Mouse (Mus musculus) midbrain, embryonic 12.5 days (tissue): ENCODE measurements around the gene Ifrd2. TPM values are rescaled to one million over a fixed set of nuclear protein-coding genes. Genes with fewer than 3 reads are reported as not detected.

Experiments used
- ATAC-seq: fragments of 200-750 bp; cut with Nextera tagmentation; 2 replicates; pipeline ENCODE4 v1.8.0; 2017; ENCODE audit warnings: low read depth, moderate TSS enrichment, moderate library complexity; ENCODE audit not compliant: low FRiP score
- H3K27ac ChIP-seq: fragments of 300-500 bp; sonication (generic); replicated peaks from 2 replicates; pipeline ENCODE4 v1.5.1; 2016; ENCODE audit warnings: mild to moderate bottlenecking
- H3K27me3 ChIP-seq: fragments of 300-500 bp; sonication (generic); 2 replicates; pipeline ENCODE4 v1.6.1; 2016; ENCODE audit warnings: mild to moderate bottlenecking
- H3K36me3 ChIP-seq: fragments of 300-500 bp; sonication (generic); 2 replicates; pipeline ENCODE4 v1.6.1; 2016
- H3K4me1 ChIP-seq: fragments of 300-500 bp; sonication (generic); 2 replicates; pipeline ENCODE4 v1.6.1; 2016
- H3K4me2 ChIP-seq: fragments of 300-500 bp; sonication (generic); replicated peaks from 2 replicates; pipeline ENCODE4 v1.6.1; 2016; ENCODE audit warnings: mild to moderate bottlenecking, moderate library complexity
- H3K4me3 ChIP-seq: fragments of 300-500 bp; sonication (generic); 2 replicates; pipeline ENCODE4 v1.5.1; 2016; ENCODE audit warnings: mild to moderate bottlenecking
- H3K9ac ChIP-seq: fragments of 300-500 bp; sonication (generic); replicated peaks from 2 replicates; pipeline ENCODE4 v1.6.1; 2016; ENCODE audit warnings: mild to moderate bottlenecking, moderate library complexity
- H3K9me3 ChIP-seq: fragments of 300-500 bp; sonication (generic); 2 replicates; pipeline ENCODE4 v1.6.1; 2016; ENCODE audit warnings: mild to moderate bottlenecking
- WGBS: fragments of 180-500 bp; shearing (Covaris S2); methylation state at CpG from one replicate; pipeline ENCODE4 v1.1.7; 2016; 5-methylcytosine and 5-hydroxymethylcytosine counted together
- polyA plus RNA-seq: library from polyadenylated mRNA; unstranded; fragments of >200 nt; fragmentation: Nextera tagmentation; extraction: Ambion mirVana; gene quantifications from 2 replicates; pipeline ENCODE4 v1.2.1, GENCODE M21; 2016

Ifrd2 gene
- polyA plus RNA-seq, 1 experiment from 2014 or later = 20.1 TPM

- 95% methylated on average over 12 of the region's 12 CpGs for WGBS
- no peak for ATAC-seq
- H3K4me1 ChIP-seq = peaks cover 40% of the 10 kb centered on the region
These were observed 42.7 kb upstream of the Ifrd2 start for GRCm38 (mm10) chr9:107544729-107545128.

GRCm38 (mm10) chr9:107545199-107545598 lies 42.2 kb upstream of the Ifrd2 start:
- no peak overlapping the region for H3K27ac ChIP-seq
- peaks cover 40% of the 10 kb centered on the region for H3K4me1 ChIP-seq
- H3K9me3 ChIP-seq = no peaks in the 10 kb centered on the region
- no peak for ATAC-seq
- no peak overlapping the region for H3K4me3 ChIP-seq
- peaks cover 23% of the 10 kb centered on the region for H3K36me3 ChIP-seq
- peaks cover 29% of the 10 kb centered on the region for H3K27me3 ChIP-seq
- H3K9ac ChIP-seq = no peak overlapping the region
- WGBS = 88% methylated on average over 10 of the region's 10 CpGs
- no peak overlapping the region for H3K4me2 ChIP-seq

More at GRCm38 (mm10) chr9:107544729-107545128, 42.7 kb upstream of the Ifrd2 start:
- H3K36me3 ChIP-seq = peaks cover 28% of the 10 kb centered on the region
- H3K4me3 ChIP-seq = no peak overlapping the region
- no peak overlapping the region for H3K9ac ChIP-seq
- no peak overlapping the region for H3K27ac ChIP-seq
- no peak overlapping the region for H3K4me2 ChIP-seq
- H3K27me3 ChIP-seq = peaks cover 25% of the 10 kb centered on the region
- H3K9me3 ChIP-seq = no peaks in the 10 kb centered on the region

GRCm38 (mm10) chr9:107545602-107546001 lies 41.8 kb upstream of the Ifrd2 start:
- Histone ChIP-seq H3K4me1 (peaks cover 39% of the 10 kb centered on the region), H3K27me3 (peaks cover 33% of the 10 kb centered on the region), H3K4me3 (no peak overlapping the region), H3K4me2 (no peak overlapping the region), H3K9ac (no peak overlapping the region), H3K9me3 (no peaks in the 10 kb centered on the region), H3K36me3 (peaks cover 22% of the 10 kb centered on the region), H3K27ac (no peak overlapping the region)
- ATAC-seq = no peak
- 12% methylated on average over 3 of the region's 3 CpGs for WGBS

DNA sequence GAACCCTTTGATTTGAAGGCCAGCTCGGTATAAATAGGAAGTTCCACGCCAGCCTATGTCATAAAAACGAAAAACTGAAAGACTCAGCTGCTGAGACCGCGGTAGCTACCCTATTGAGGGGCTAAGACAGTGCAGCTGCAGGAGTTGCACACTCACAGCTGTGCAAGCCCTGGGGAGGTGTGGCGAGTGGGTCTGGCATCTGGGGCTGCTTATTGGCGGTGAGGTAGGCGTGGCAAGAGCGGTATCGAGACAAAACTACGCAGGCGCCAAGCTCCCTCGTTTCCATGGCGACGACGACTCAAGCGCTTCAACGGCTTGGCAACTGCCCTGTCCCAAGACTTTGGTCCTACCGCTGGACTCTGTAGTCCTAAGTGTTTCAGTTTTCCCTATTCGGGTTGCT lies 40.4 kb upstream of the Ifrd2 start, which contains the start of gene Zmynd10:
TSS of gene Zmynd10 (plus strand) at position 273 of the 400 bp plus-strand sequence.
- Histone ChIP-seq H3K4me1 (peaks cover 44% of the 10 kb centered on the region), H3K27me3 (peaks cover 48% of the 10 kb centered on the region), H3K36me3 (peaks cover 22% of the 10 kb centered on the region), H3K4me2 (peak within 1 kb of the TSS; percentile 47), H3K4me3 (peak within 1 kb of the TSS; percentile 22; the same call in 1 of the 2 replicates), H3K9ac (peak within 1 kb of the TSS; percentile 41; the same call in 1 of the 2 replicates), H3K27ac (peak within 1 kb of the TSS; percentile 35; the same call in 1 of the 2 replicates), H3K9me3 (no peaks in the 10 kb centered on the region)
- ATAC-seq = peak; percentile 70
- 3% methylated on average over 20 of the region's 20 CpGs for WGBS

- Histone ChIP-seq H3K27me3 (peaks cover 57% of the 10 kb centered on the region), H3K36me3 (peaks cover 22% of the 10 kb centered on the region), H3K4me3 (no peak overlapping the region), H3K9ac (no peak overlapping the region), H3K27ac (no peak overlapping the region), H3K4me1 (peaks cover 44% of the 10 kb centered on the region), H3K9me3 (no peaks in the 10 kb centered on the region), H3K4me2 (no peak overlapping the region)
- 82% methylated on average over 5 of the region's 5 CpGs for WGBS
- ATAC-seq = no peak
These were observed 39.5 kb upstream of the Ifrd2 start for GRCm38 (mm10) chr9:107547957-107548356.

GRCm38 (mm10) chr9:107548820-107549219 lies 38.6 kb upstream of the Ifrd2 start:
- Histone ChIP-seq H3K27me3 (peaks cover 64% of the 10 kb centered on the region), H3K4me2 (no peak overlapping the region), H3K27ac (no peak overlapping the region), H3K4me1 (peaks cover 50% of the 10 kb centered on the region), H3K4me3 (no peak overlapping the region), H3K36me3 (peaks cover 16% of the 10 kb centered on the region), H3K9me3 (no peaks in the 10 kb centered on the region), H3K9ac (no peak overlapping the region)
- WGBS = 93% methylated on average over 10 of the region's 10 CpGs
- no peak for ATAC-seq

- ATAC-seq = no peak
- Histone ChIP-seq H3K4me3 (no peak overlapping the region), H3K4me2 (no peak overlapping the region), H3K27me3 (peaks cover 64% of the 10 kb centered on the region), H3K9ac (no peak overlapping the region), H3K27ac (no peak overlapping the region), H3K36me3 (peaks cover 9% of the 10 kb centered on the region), H3K9me3 (no peaks in the 10 kb centered on the region), H3K4me1 (peaks cover 51% of the 10 kb centered on the region)
- 87% methylated on average over 20 of the region's 20 CpGs for WGBS
These were observed 38.0 kb upstream of the Ifrd2 start for GRCm38 (mm10) chr9:107549297-107550074.

GRCm38 (mm10) chr9:107550491-107551116 lies 36.8 kb upstream of the Ifrd2 start:
- Histone ChIP-seq H3K9me3 (no peaks in the 10 kb centered on the region), H3K4me2 (peak overlapping the region; percentile 58), H3K4me3 (peak overlapping the region; percentile 36), H3K4me1 (peaks cover 57% of the 10 kb centered on the region), H3K27me3 (peaks cover 64% of the 10 kb centered on the region), H3K9ac (0 out of 2 replicates have a peak overlapping the region, but pooled peaks have one; percentile 54), H3K36me3 (no peaks in the 10 kb centered on the region), H3K27ac (no peak overlapping the region)
- WGBS = 25% methylated on average over 23 of the region's 23 CpGs
- ATAC-seq = no peak

DNA sequence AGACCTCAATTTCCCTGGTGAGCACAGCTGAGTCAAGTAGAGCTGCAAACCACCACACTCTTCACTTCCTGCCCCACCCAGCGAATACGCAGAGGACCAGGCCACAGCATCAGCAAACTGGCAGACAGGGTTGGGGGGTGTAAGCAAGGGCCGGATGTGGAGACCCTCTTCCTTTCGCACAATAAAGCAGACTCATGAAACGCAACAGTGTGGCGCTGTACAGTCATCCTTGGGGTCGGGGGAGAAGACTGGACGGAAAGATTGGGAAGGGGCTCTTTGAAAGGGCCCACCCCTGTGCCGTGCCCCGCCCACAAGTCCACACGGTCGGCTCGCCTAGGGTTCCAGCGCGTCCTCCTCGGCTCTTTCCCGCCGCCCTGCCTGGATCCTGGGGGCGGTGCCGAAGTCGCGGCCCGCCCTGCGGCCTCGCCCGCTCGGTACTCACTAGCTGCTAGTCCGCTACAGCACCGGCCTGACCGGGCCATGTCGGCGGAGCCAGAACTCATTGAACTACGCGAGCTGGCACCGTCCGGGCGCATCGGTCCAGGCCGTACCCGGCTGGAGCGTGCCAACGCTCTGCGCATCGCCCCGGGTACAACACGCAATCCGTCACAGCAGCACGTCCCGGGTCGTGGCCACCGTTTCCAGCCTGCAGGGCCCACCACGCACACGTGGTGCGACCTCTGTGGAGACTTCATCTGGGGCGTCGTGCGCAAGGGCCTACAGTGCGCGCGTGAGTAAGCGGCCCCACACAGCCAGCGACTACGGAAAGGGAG lies 36.1 kb upstream of the Ifrd2 start, which contains the start of gene Rassf1:
TSS of gene Rassf1 (plus strand) at position 439 of the 773 bp plus-strand sequence.
- no peak for ATAC-seq
- Histone ChIP-seq H3K27me3 (peaks cover 64% of the 10 kb centered on the region), H3K4me2 (peak within 1 kb of the TSS; percentile 58), H3K9ac (peak within 1 kb of the TSS; percentile 54), H3K36me3 (no peaks in the 10 kb centered on the region), H3K9me3 (no peaks in the 10 kb centered on the region), H3K4me1 (peaks cover 60% of the 10 kb centered on the region), H3K4me3 (peak within 1 kb of the TSS; percentile 36), H3K27ac (no peak within 1 kb of the TSS)
- under 1% methylated on average over 63 of the region's 63 CpGs for WGBS

GRCm38 (mm10) chr9:107551890-107552355 lies 35.5 kb upstream of the Ifrd2 start:
- peaks cover 3% of the 10 kb centered on the region for H3K36me3 ChIP-seq
- peaks cover 64% of the 10 kb centered on the region for H3K27me3 ChIP-seq
- H3K9ac ChIP-seq = peak overlapping the region; percentile 54
- peak overlapping the region; percentile 58 for H3K4me2 ChIP-seq
- ATAC-seq = no peak
- H3K4me3 ChIP-seq = peak overlapping the region; percentile 36
- WGBS = 6% methylated on average over 8 of the region's 8 CpGs
- no peak overlapping the region for H3K27ac ChIP-seq
- H3K9me3 ChIP-seq = no peaks in the 10 kb centered on the region
- peaks cover 60% of the 10 kb centered on the region for H3K4me1 ChIP-seq

DNA sequence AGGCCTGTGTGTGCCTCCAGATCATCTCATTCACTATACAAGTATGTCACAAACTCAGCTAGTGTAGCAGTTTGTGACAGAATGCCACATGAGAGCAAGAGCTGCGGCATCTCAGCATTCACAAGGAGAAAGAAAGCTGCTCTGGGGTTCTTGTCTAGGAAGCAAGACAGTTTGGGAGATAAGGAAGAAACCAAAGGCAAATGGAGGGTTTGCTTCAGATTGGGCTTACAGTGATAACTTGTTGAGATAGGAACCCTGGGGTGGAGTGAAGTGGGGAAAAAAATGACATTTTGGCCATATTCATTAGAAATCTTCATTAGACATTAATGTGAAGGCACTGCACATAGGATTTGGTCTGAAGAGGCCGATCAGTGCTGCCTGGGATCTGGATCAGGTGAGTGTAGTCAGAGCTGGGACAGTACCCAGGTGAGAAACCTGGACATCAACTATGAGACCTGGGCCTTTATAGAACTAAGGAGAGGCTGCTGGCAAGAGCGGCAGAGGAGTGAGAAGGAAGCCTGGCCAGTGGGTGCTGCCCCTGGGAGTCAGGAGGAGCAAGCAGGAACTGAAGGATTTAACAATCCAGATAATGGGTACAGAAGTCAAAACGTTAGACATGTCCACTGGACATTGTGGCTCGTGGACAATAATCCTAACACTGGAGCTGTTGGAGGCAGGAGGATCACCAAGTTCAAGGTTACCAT lies 34.6 kb upstream of the Ifrd2 start:
- ATAC-seq = no peak
- peaks cover 58% of the 10 kb centered on the region for H3K27me3 ChIP-seq
- 84% methylated on average over 5 of the region's 5 CpGs for WGBS
- no peak overlapping the region for H3K27ac ChIP-seq
- no peaks in the 10 kb centered on the region for H3K9me3 ChIP-seq
- H3K4me3 ChIP-seq = no peak overlapping the region
- peaks cover 12% of the 10 kb centered on the region for H3K36me3 ChIP-seq
- peaks cover 54% of the 10 kb centered on the region for H3K4me1 ChIP-seq
- H3K4me2 ChIP-seq = peak overlapping the region; percentile 94; the same call in 1 of the 2 replicates
- no peak overlapping the region for H3K9ac ChIP-seq
